Mouse (Mus musculus): Measurements from ENCODE around the gene Myo5a. TPM values are rescaled to one million over a fixed set of nuclear protein-coding genes. Genes with fewer than 3 reads are reported as not detected.

Gene Myo5a
- total and polyA plus RNA-seq, 3 experiments = 2.5 to 11.9 (median 9.4) TPM

- DNase-seq = no peak
- intact Hi-C loops (cut with DNase I) = no loop called here
- WGBS = 58% methylated on average over 8 of the region's 8 CpGs
- H3K79me2 ChIP-seq (replicated peaks; ENCODE audit: control insufficient read depth, insufficient read depth, low read length) = no peaks in the 10 kb centered on the region
- no peak for TF ChIP-seq POLR2A (IDR thresholded peaks at IDR 0.05; ENCODE audit: insufficient read depth, low read depth, low read length)
- no peak for TF ChIP-seq EP300 (IDR thresholded peaks at IDR 0.05; ENCODE audit: insufficient read depth, low read depth, low read length)
- TF ChIP-seq CTCF (IDR thresholded peaks at IDR 0.05) = no peak
- H3K9ac ChIP-seq (ENCODE audit: low read depth, low read length) = no peak overlapping the region
- no peaks in the 10 kb centered on the region for H3K4me1 ChIP-seq (ENCODE audit: control insufficient read depth, insufficient read depth, low read length)
- H3K36me3 ChIP-seq (ENCODE audit: control insufficient read depth, insufficient read depth, low read length) = no peaks in the 10 kb centered on the region
- peaks cover 2% of the 10 kb centered on the region; the same call in 1 of the 2 replicates for H3K27me3 ChIP-seq (ENCODE audit: control insufficient read depth, insufficient read depth, low read length)
- no peak overlapping the region for H3K4me3 ChIP-seq
- no peak overlapping the region for H3K27ac ChIP-seq
These were observed 162.0 kb downstream of the Myo5a start for GRCm38 (mm10) chr9:75232860-75233259.

- Histone ChIP-seq H3K4me3 (no peak overlapping the region), H3K4me1 (ENCODE audit: control insufficient read depth, insufficient read depth, low read length) (no peaks in the 10 kb centered on the region), H3K36me3 (ENCODE audit: control insufficient read depth, insufficient read depth, low read length) (no peaks in the 10 kb centered on the region), H3K27me3 (ENCODE audit: control insufficient read depth, insufficient read depth, low read length) (peaks cover 2% of the 10 kb centered on the region; the same call in 1 of the 2 replicates), H3K27ac (no peak overlapping the region), H3K79me2 (replicated peaks; ENCODE audit: control insufficient read depth, insufficient read depth, low read length) (no peaks in the 10 kb centered on the region), H3K9ac (ENCODE audit: low read depth, low read length) (no peak overlapping the region)
- WGBS = 45% methylated on average over 7 of the region's 7 CpGs
- TF ChIP-seq CTCF (IDR thresholded peaks at IDR 0.05) (no peak), EP300 (IDR thresholded peaks at IDR 0.05; ENCODE audit: insufficient read depth, low read depth, low read length) (no peak), POLR2A (IDR thresholded peaks at IDR 0.05; ENCODE audit: insufficient read depth, low read depth, low read length) (no peak)
- intact Hi-C loops (cut with DNase I) = no loop called here
- DNase-seq = peak in 1 of 2 experiments; percentile 18
These were observed 163.5 kb downstream of the Myo5a start for GRCm38 (mm10) chr9:75234271-75234741.

GRCm38 (mm10) chr9:75234983-75235627 lies 164.3 kb downstream of the Myo5a start:
- peak in 1 of 2 experiments; percentile 21 for DNase-seq
- intact Hi-C loops (cut with DNase I) = no loop called here
- WGBS = 62% methylated on average over 12 of the region's 12 CpGs
- Histone ChIP-seq H3K9ac (ENCODE audit: low read depth, low read length) (no peak overlapping the region), H3K36me3 (ENCODE audit: control insufficient read depth, insufficient read depth, low read length) (no peaks in the 10 kb centered on the region), H3K27ac (no peak overlapping the region), H3K4me1 (ENCODE audit: control insufficient read depth, insufficient read depth, low read length) (no peaks in the 10 kb centered on the region), H3K79me2 (replicated peaks; ENCODE audit: control insufficient read depth, insufficient read depth, low read length) (no peaks in the 10 kb centered on the region), H3K4me3 (no peak overlapping the region), H3K27me3 (ENCODE audit: control insufficient read depth, insufficient read depth, low read length) (peaks cover 2% of the 10 kb centered on the region; the same call in 1 of the 2 replicates)
- TF ChIP-seq CTCF (IDR thresholded peaks at IDR 0.05) (no peak), POLR2A (IDR thresholded peaks at IDR 0.05; ENCODE audit: insufficient read depth, low read depth, low read length) (no peak), EP300 (IDR thresholded peaks at IDR 0.05; ENCODE audit: insufficient read depth, low read depth, low read length) (no peak)

GRCm38 (mm10) chr9:75235696-75236095 lies 164.9 kb downstream of the Myo5a start:
- intact Hi-C loops (cut with DNase I) = no loop called here
- DNase-seq = no peak
- Histone ChIP-seq H3K4me1 (ENCODE audit: control insufficient read depth, insufficient read depth, low read length) (no peaks in the 10 kb centered on the region), H3K9ac (ENCODE audit: low read depth, low read length) (no peak overlapping the region), H3K27me3 (ENCODE audit: control insufficient read depth, insufficient read depth, low read length) (peaks cover 2% of the 10 kb centered on the region; the same call in 1 of the 2 replicates), H3K27ac (peak overlapping the region; percentile 28; the same call in 1 of the 2 replicates), H3K36me3 (ENCODE audit: control insufficient read depth, insufficient read depth, low read length) (no peaks in the 10 kb centered on the region), H3K79me2 (replicated peaks; ENCODE audit: control insufficient read depth, insufficient read depth, low read length) (no peaks in the 10 kb centered on the region), H3K4me3 (no peak overlapping the region)
- no peak for TF ChIP-seq POLR2A (IDR thresholded peaks at IDR 0.05; ENCODE audit: insufficient read depth, low read depth, low read length)
- no peak for TF ChIP-seq CTCF (IDR thresholded peaks at IDR 0.05)
- no peak for TF ChIP-seq EP300 (IDR thresholded peaks at IDR 0.05; ENCODE audit: insufficient read depth, low read depth, low read length)
- WGBS = 80% methylated on average over 2 of the region's 2 CpGs

- Histone ChIP-seq H3K36me3 (ENCODE audit: control insufficient read depth, insufficient read depth, low read length) (no peaks in the 10 kb centered on the region), H3K27ac (peak overlapping the region; percentile 23), H3K9ac (ENCODE audit: low read depth, low read length) (no peak overlapping the region), H3K79me2 (replicated peaks; ENCODE audit: control insufficient read depth, insufficient read depth, low read length) (no peaks in the 10 kb centered on the region), H3K27me3 (ENCODE audit: control insufficient read depth, insufficient read depth, low read length) (peaks cover 2% of the 10 kb centered on the region; the same call in 1 of the 2 replicates), H3K4me3 (no peak overlapping the region), H3K4me1 (ENCODE audit: control insufficient read depth, insufficient read depth, low read length) (no peaks in the 10 kb centered on the region)
- peak in 1 of 2 experiments; percentile 28 for DNase-seq
- no peak for TF ChIP-seq CTCF (IDR thresholded peaks at IDR 0.05)
- TF ChIP-seq EP300 (IDR thresholded peaks at IDR 0.05; ENCODE audit: insufficient read depth, low read depth, low read length) = no peak
- TF ChIP-seq POLR2A (IDR thresholded peaks at IDR 0.05; ENCODE audit: insufficient read depth, low read depth, low read length) = no peak
- 65% methylated on average over 12 of the region's 12 CpGs for WGBS
- intact Hi-C loops (cut with DNase I) = no loop called here
These were observed 165.8 kb downstream of the Myo5a start for GRCm38 (mm10) chr9:75236416-75237308.

Measured in heart, adult 2 months (tissue).